Mouse (Mus musculus) adrenal gland, adult 18-20 months (tissue): Measurements from ENCODE around the gene Acvr1b. TPM values are rescaled to one million over a fixed set of nuclear protein-coding genes. Genes with fewer than 3 reads are reported as not detected.

Experiments
- microRNA-seq, 2 experiments: library from miRNA; unstranded; fragments of <30 nt; microRNA quantifications; one replicate each; pipeline ENCODE4 v1.2.0; 2021; ENCODE audit warnings: borderline number of aligned reads in 2 of 2
- total RNA-seq, 2 experiments: library from RNA; stranded (reverse); gene quantifications; 1 replicate in 1 of 2; 2 replicates in 1 of 2; pipeline ENCODE4 v1.2.3; 2021

The Acvr1b gene
- total RNA-seq, 2 experiments from 2014 or later = 5.8 to 5.9 TPM

Small RNAs within 50 kb of the gene (microRNA-seq; reads per million reads assigned to microRNA genes)
- 0 to 2.4 reads per million in 2 experiments for gene Mir6962

Other genes with a start within 250 kb of the Acvr1b start
- not detected for gene Gm47841, start 126.7 kb upstream of the Acvr1b start, total RNA-seq
- gene Fignl2, start 95.5 kb upstream of the Acvr1b start, total RNA-seq = 1 to 10 TPM; 4.7 to 7.1 TPM
- under 1 TPM; 0.42 to 0.70 TPM for gene Ankrd33, start 58.3 kb upstream of the Acvr1b start, total RNA-seq
- gene Acvrl1, start 45.5 kb upstream of the Acvr1b start, total RNA-seq = 10 to 100 TPM; 19.1 to 26.1 TPM
- gene Grasp, start 50.1 kb downstream of the Acvr1b start, total RNA-seq = 10 to 100 TPM; 16.3 to 19.8 TPM
- 100 to 1,000 TPM; 275 to 349 TPM for gene Nr4a1, start 80.2 kb downstream of the Acvr1b start, total RNA-seq
- gene Atg101, start 110.2 kb downstream of the Acvr1b start, total RNA-seq = 10 to 100 TPM; 60.5 to 64.0 TPM
- under 1 TPM; 0.27 to 0.54 TPM for gene 6030408B16Rik, start 119.1 kb downstream of the Acvr1b start, total RNA-seq
- 1 to 10 TPM; 4.3 to 7.8 TPM for gene Krt80, start 196.1 kb downstream of the Acvr1b start, total RNA-seq
- gene Krt7, start 237.0 kb downstream of the Acvr1b start, total RNA-seq = 1 to 10 TPM; 1.4 to 2.6 TPM